Mouse (Mus musculus): ENCODE data around the gene Rbpms2. TPM values are rescaled to one million over a fixed set of nuclear protein-coding genes. Genes with fewer than 3 reads are reported as not detected.

The Rbpms2 gene
- polyA plus RNA-seq, 1 experiment from 2014 or later = 7.9 TPM

- 55% methylated on average over 7 of the region's 11 CpGs for WGBS
- no peak overlapping the region for H3K27ac ChIP-seq
- no peaks in the 10 kb centered on the region; the same call in 1 of the 2 replicates for H3K4me1 ChIP-seq
- H3K9ac ChIP-seq = no peak overlapping the region
- no peak for ATAC-seq (ENCODE audit: insufficient number of reproducible peaks, low FRiP score, low TSS enrichment, low read depth)
- H3K27me3 ChIP-seq = no peaks in the 10 kb centered on the region
- H3K4me2 ChIP-seq = no peak overlapping the region
- peaks cover 15% of the 10 kb centered on the region for H3K36me3 ChIP-seq
- H3K4me3 ChIP-seq = peak overlapping the region; percentile 16; the same call in 1 of the 2 replicates
- no peaks in the 10 kb centered on the region for H3K9me3 ChIP-seq
These were observed 30.6 kb upstream of the Rbpms2 start for GRCm38 (mm10) chr9:65598765-65599249.

- peaks cover 3% of the 10 kb centered on the region for H3K4me1 ChIP-seq
- WGBS = 82% methylated on average over 2 of the region's 2 CpGs
- H3K4me2 ChIP-seq = no peak overlapping the region
- 0 out of 2 replicates have a peak, but pooled peaks cover under 1% of the 10 kb centered on the region for H3K36me3 ChIP-seq
- no peak for ATAC-seq (ENCODE audit: insufficient number of reproducible peaks, low FRiP score, low TSS enrichment, low read depth)
- H3K9ac ChIP-seq = no peak overlapping the region
- no peaks in the 10 kb centered on the region for H3K9me3 ChIP-seq
- H3K27me3 ChIP-seq = no peaks in the 10 kb centered on the region
- no peak overlapping the region for H3K4me3 ChIP-seq
- H3K27ac ChIP-seq = no peak overlapping the region
These were observed 28.5 kb upstream of the Rbpms2 start for GRCm38 (mm10) chr9:65600951-65601350.

GRCm38 (mm10) chr9:65603401-65604102 lies 25.9 kb upstream of the Rbpms2 start:
- no peak overlapping the region for H3K4me3 ChIP-seq
- no peaks in the 10 kb centered on the region for H3K9me3 ChIP-seq
- no peak overlapping the region for H3K27ac ChIP-seq
- no peaks in the 10 kb centered on the region for H3K36me3 ChIP-seq
- H3K27me3 ChIP-seq = no peaks in the 10 kb centered on the region
- no peak for ATAC-seq (ENCODE audit: insufficient number of reproducible peaks, low FRiP score, low TSS enrichment, low read depth)
- H3K4me2 ChIP-seq = no peak overlapping the region
- H3K9ac ChIP-seq = no peak overlapping the region
- peaks cover 13% of the 10 kb centered on the region for H3K4me1 ChIP-seq
- 56% methylated on average over 8 of the region's 8 CpGs for WGBS

GRCm38 (mm10) chr9:65605471-65606136 lies 23.8 kb upstream of the Rbpms2 start:
- Histone ChIP-seq H3K9me3 (no peaks in the 10 kb centered on the region), H3K9ac (no peak overlapping the region), H3K27me3 (no peaks in the 10 kb centered on the region), H3K36me3 (no peaks in the 10 kb centered on the region), H3K4me3 (no peak overlapping the region; the same call in 1 of the 2 replicates), H3K4me1 (peaks cover 13% of the 10 kb centered on the region), H3K4me2 (peak overlapping the region; percentile 36), H3K27ac (no peak overlapping the region)
- peak; percentile 73 for ATAC-seq (ENCODE audit: insufficient number of reproducible peaks, low FRiP score, low TSS enrichment, low read depth)
- WGBS = 7% methylated on average over 9 of the region's 9 CpGs

GRCm38 (mm10) chr9:65606321-65607109 lies 22.9 kb upstream of the Rbpms2 start:
- no peak overlapping the region for H3K9ac ChIP-seq
- 42% methylated on average over 9 of the region's 9 CpGs for WGBS
- H3K4me1 ChIP-seq = peaks cover 13% of the 10 kb centered on the region
- H3K4me3 ChIP-seq = no peak overlapping the region
- ATAC-seq (ENCODE audit: insufficient number of reproducible peaks, low FRiP score, low TSS enrichment, low read depth) = no peak
- H3K36me3 ChIP-seq = no peaks in the 10 kb centered on the region
- no peaks in the 10 kb centered on the region for H3K9me3 ChIP-seq
- H3K4me2 ChIP-seq = no peak overlapping the region
- no peak overlapping the region for H3K27ac ChIP-seq
- H3K27me3 ChIP-seq = no peaks in the 10 kb centered on the region

GRCm38 (mm10) chr9:65607120-65607519 lies 22.3 kb upstream of the Rbpms2 start:
- H3K4me1 ChIP-seq = peaks cover 13% of the 10 kb centered on the region
- H3K9ac ChIP-seq = no peak overlapping the region
- H3K4me2 ChIP-seq = no peak overlapping the region
- H3K27ac ChIP-seq = no peak overlapping the region
- WGBS = 44% methylated on average over 2 of the region's 2 CpGs
- H3K36me3 ChIP-seq = no peaks in the 10 kb centered on the region
- ATAC-seq (ENCODE audit: insufficient number of reproducible peaks, low FRiP score, low TSS enrichment, low read depth) = no peak
- H3K9me3 ChIP-seq = no peaks in the 10 kb centered on the region
- H3K4me3 ChIP-seq = no peak overlapping the region
- no peaks in the 10 kb centered on the region for H3K27me3 ChIP-seq

- no peak for ATAC-seq (ENCODE audit: insufficient number of reproducible peaks, low FRiP score, low TSS enrichment, low read depth)
- Histone ChIP-seq H3K9me3 (no peaks in the 10 kb centered on the region), H3K9ac (no peak overlapping the region), H3K4me1 (no peaks in the 10 kb centered on the region; the same call in 1 of the 2 replicates), H3K4me2 (no peak overlapping the region), H3K36me3 (no peaks in the 10 kb centered on the region), H3K27me3 (no peaks in the 10 kb centered on the region), H3K27ac (no peak overlapping the region), H3K4me3 (no peak overlapping the region)
- 84% methylated on average over 5 of the region's 5 CpGs for WGBS
These were observed 17.4 kb upstream of the Rbpms2 start for GRCm38 (mm10) chr9:65611969-65612486.

- 21% methylated on average over 2 of the region's 2 CpGs for WGBS
- ATAC-seq (ENCODE audit: insufficient number of reproducible peaks, low FRiP score, low TSS enrichment, low read depth) = no peak
- no peaks in the 10 kb centered on the region for H3K9me3 ChIP-seq
- no peaks in the 10 kb centered on the region for H3K36me3 ChIP-seq
- no peaks in the 10 kb centered on the region for H3K4me1 ChIP-seq
- no peaks in the 10 kb centered on the region for H3K27me3 ChIP-seq
- H3K9ac ChIP-seq = no peak overlapping the region
- H3K4me2 ChIP-seq = no peak overlapping the region
- H3K27ac ChIP-seq = no peak overlapping the region
- no peak overlapping the region for H3K4me3 ChIP-seq
These were observed 16.4 kb upstream of the Rbpms2 start for GRCm38 (mm10) chr9:65613098-65613497.

GRCm38 (mm10) chr9:65619311-65619710 lies 10.1 kb upstream of the Rbpms2 start:
- ATAC-seq (ENCODE audit: insufficient number of reproducible peaks, low FRiP score, low TSS enrichment, low read depth) = no peak

GRCm38 (mm10) chr9:65621196-65621595 lies 8.3 kb upstream of the Rbpms2 start:
- Histone ChIP-seq H3K4me1 (no peaks in the 10 kb centered on the region), H3K9ac (no peak overlapping the region), H3K36me3 (no peaks in the 10 kb centered on the region), H3K4me3 (no peak overlapping the region), H3K4me2 (no peak overlapping the region), H3K9me3 (no peaks in the 10 kb centered on the region), H3K27ac (no peak overlapping the region), H3K27me3 (no peaks in the 10 kb centered on the region)
- no peak for ATAC-seq (ENCODE audit: insufficient number of reproducible peaks, low FRiP score, low TSS enrichment, low read depth)
- WGBS = 93% methylated on average over 4 of the region's 4 CpGs

More at GRCm38 (mm10) chr9:65619311-65619710, 10.1 kb upstream of the Rbpms2 start:
- Histone ChIP-seq H3K4me2 (no peak overlapping the region), H3K4me3 (no peak overlapping the region), H3K27ac (no peak overlapping the region), H3K4me1 (no peaks in the 10 kb centered on the region), H3K9me3 (no peaks in the 10 kb centered on the region), H3K9ac (no peak overlapping the region), H3K27me3 (no peaks in the 10 kb centered on the region), H3K36me3 (no peaks in the 10 kb centered on the region)
- 57% methylated on average over 3 of the region's 3 CpGs for WGBS

- Histone ChIP-seq H3K4me1 (no peaks in the 10 kb centered on the region), H3K36me3 (no peaks in the 10 kb centered on the region), H3K4me2 (no peak overlapping the region), H3K4me3 (no peak overlapping the region), H3K9ac (no peak overlapping the region), H3K27ac (no peak overlapping the region), H3K9me3 (no peaks in the 10 kb centered on the region), H3K27me3 (no peaks in the 10 kb centered on the region)
- 70% methylated on average over 2 of the region's 2 CpGs for WGBS
- ATAC-seq (ENCODE audit: insufficient number of reproducible peaks, low FRiP score, low TSS enrichment, low read depth) = no peak
These were observed 7.8 kb upstream of the Rbpms2 start for GRCm38 (mm10) chr9:65621666-65622065.
